In genomic region chr2:31869692-31870091, GRCm38 (mm10) we compare ENCODE assay signal across 27 mouse cellular contexts. TPM values are rescaled to one million over a fixed set of nuclear protein-coding genes. Genes with fewer than 3 reads are reported as not detected.
"Had no signal": no experiment of that assay in that cellular context is flagged by ENCODE, and none has a peak within 500 bp of the region (broad histone marks: within the 10 kb centered on the region; RNA-seq: fewer than 3 reads in every experiment).

No protein-coding gene starts in this region.

- H3K36me3 ChIP-seq: embryonic facial prominence, embryonic 10.5 days; embryonic facial prominence, embryonic 12.5 days; embryonic facial prominence, embryonic 13.5 days; embryonic facial prominence, embryonic 15.5 days; forebrain, embryonic 10.5 days; forebrain, embryonic 12.5 days; forebrain, embryonic 15.5 days had no signal

- H3K4me2 ChIP-seq: embryonic facial prominence, embryonic 12.5 days; embryonic facial prominence, embryonic 13.5 days; embryonic facial prominence, embryonic 15.5 days; forebrain, embryonic 12.5 days; forebrain, embryonic 13.5 days; forebrain, embryonic 15.5 days had no signal

- H3K27me3 ChIP-seq: embryonic facial prominence, embryonic 12.5 days; embryonic facial prominence, embryonic 15.5 days; forebrain, embryonic 15.5 days had no signal

- DNase-seq: cerebellum, adult 8-10 months; cerebellum, adult 9-10 months; cerebellum, adult 9-11 months; cerebellum, postnatal 10 days; cerebellum, postnatal 14 days; cerebellum, postnatal 36 days; embryo, embryonic 11 days; forebrain, postnatal 0 days; gastrocnemius, adult 2 months; gastrocnemius, postnatal 10 days; gastrocnemius, postnatal 14 days; gastrocnemius, postnatal 25 days; gastrocnemius, postnatal 36 days; heart, adult 11 months; heart, adult 18-20 months; heart, adult 2 months had no signal

- H3K4me3 ChIP-seq: embryonic facial prominence, embryonic 10.5 days; embryonic facial prominence, embryonic 12.5 days; embryonic facial prominence, embryonic 13.5 days; embryonic facial prominence, embryonic 15.5 days; erythroblast, embryonic 14.5 days; forebrain, embryonic 10.5 days; forebrain, embryonic 12.5 days; forebrain, embryonic 13.5 days; forebrain, embryonic 15.5 days; gastrocnemius, adult 2 months; heart, adult 2 months had no signal

RNA-seq across cellular contexts. Expression of gene Lamc3, which starts 17.4 kb away (rescaled TPM):
- polyA plus RNA-seq: erythroblast, embryonic 14.5 days had no signal

RNA-seq across cellular contexts. Expression of gene Fibcd1, which starts 23.9 kb away (rescaled TPM):
- polyA plus RNA-seq: erythroblast, embryonic 14.5 days; heart, adult 2 months had no signal

RNA-seq across cellular contexts. Expression of gene Qrfp, which starts 59.3 kb away (rescaled TPM):
- polyA plus RNA-seq: cortical plate, adult 2 months; erythroblast, embryonic 14.5 days; forebrain, embryonic 12.5 days; frontal cortex, adult 2 months had no signal
